Mouse (Mus musculus): ENCODE data around the gene Arid1b. TPM values are rescaled to one million over a fixed set of nuclear protein-coding genes. Genes with fewer than 3 reads are reported as not detected.

Arid1b gene
- total and polyA plus RNA-seq, 3 experiments = 6.1 to 12.4 (median 9.7) TPM

- Histone ChIP-seq H3K27me3 (replicated peaks) (no peaks in the 10 kb centered on the region), H3K27ac (ENCODE audit: insufficient read depth, low read depth) (no peak overlapping the region), H3K4me3 (replicated peaks in 1 of 3; ENCODE audit: low read depth in 2 of 3, low read length in 2 of 3, poor library complexity in 1 of 3) (no peak overlapping the region), H3K9me3 (replicated peaks; ENCODE audit: low read length) (no peaks in the 10 kb centered on the region), H3K4me1 (ENCODE audit: control insufficient read depth in 1 of 2, insufficient read depth in 2 of 2) (peaks cover 17 to 80% of the 10 kb centered on the region in 2 experiments), H3K9ac (ENCODE audit: insufficient read depth, low read depth) (no peak overlapping the region), H3K36me3 (replicated peaks in 1 of 2; ENCODE audit: control insufficient read depth in 1 of 2, insufficient read depth in 1 of 2, low read length in 1 of 2) (peaks cover 0 to 21% of the 10 kb centered on the region in 2 experiments), H3K79me2 (replicated peaks; ENCODE audit: control insufficient read depth, extremely low read depth, insufficient read depth, poor library complexity, severe bottlenecking) (no peaks in the 10 kb centered on the region), H3K4me2 (ENCODE audit: insufficient read depth, low read depth, poor library complexity, severe bottlenecking) (peak overlapping the region; percentile 30; the same call in 1 of the 2 replicates)
- dilution Hi-C loops (cut with MboI; ENCODE audit: extremely low pct_ligation_motif_present, extremely low pct_unique_long_range_greater_than_20kb, low sequenced_read_pairs) (no loop called here), in situ Hi-C loops (cut with MboI; ENCODE audit: low pct_ligation_motif_present, low pct_unique_long_range_greater_than_20kb, low sequenced_read_pairs) (no loop called here)
- TF ChIP-seq ZNF384 (IDR thresholded peaks at IDR 0.05; ENCODE audit: low read depth, low read length) (no peak), NELFE (IDR thresholded peaks at IDR 0.05; ENCODE audit: low read depth, low read length) (no peak), PAX5 (IDR thresholded peaks at IDR 0.05; ENCODE audit: low read length) (no peak), JUN (IDR thresholded peaks at IDR 0.05; ENCODE audit: insufficient read depth, low read depth, low read length) (no peak), ZC3H11A (IDR thresholded peaks at IDR 0.05; ENCODE audit: low read depth, low read length) (no peak), USF1 (IDR thresholded peaks at IDR 0.05; ENCODE audit: low read depth, low read length) (no peak), TBP (conservative IDR thresholded peaks at IDR 0.05; ENCODE audit: low read depth, low read length) (no peak), MAX (IDR thresholded peaks at IDR 0.05; ENCODE audit: low read length) (0 out of 2 replicates have a peak, but pooled peaks have one; percentile 24)
- DNase-seq (ENCODE audit: extremely low read depth) = no peak
Measured at GRCm38 (mm10) chr17:5134271-5134670, 140.1 kb downstream of the Arid1b start.

DNA sequence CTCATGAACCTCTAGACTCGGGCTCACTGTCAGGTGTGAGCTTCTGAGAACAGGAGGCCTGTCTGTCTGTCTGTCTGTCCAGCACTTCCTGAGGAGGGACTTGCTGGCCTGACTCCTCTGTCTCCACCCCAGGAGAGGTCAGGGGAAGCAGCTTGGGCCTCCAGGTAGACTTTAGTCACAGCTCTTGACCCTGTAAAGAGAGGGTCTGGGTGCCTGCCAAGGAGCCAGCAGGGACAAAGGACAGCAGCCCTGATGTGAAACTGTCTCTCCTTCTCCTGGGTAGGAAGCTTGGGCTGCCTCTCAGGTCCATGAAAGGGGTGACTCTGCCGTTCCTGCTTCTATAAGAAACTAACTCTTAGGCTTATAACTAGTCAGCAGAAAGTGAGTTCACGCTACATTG is 143.8 kb downstream of the Arid1b start:
- Histone ChIP-seq H3K9ac (ENCODE audit: insufficient read depth, low read depth) (no peak overlapping the region), H3K4me3 (replicated peaks in 1 of 3; ENCODE audit: low read depth in 2 of 3, low read length in 2 of 3, poor library complexity in 1 of 3) (no peak overlapping the region), H3K4me1 (ENCODE audit: control insufficient read depth in 1 of 2, insufficient read depth in 2 of 2) (peaks cover 10 to 79% of the 10 kb centered on the region in 2 experiments), H3K4me2 (ENCODE audit: insufficient read depth, low read depth, poor library complexity, severe bottlenecking) (no peak overlapping the region), H3K79me2 (replicated peaks; ENCODE audit: control insufficient read depth, extremely low read depth, insufficient read depth, poor library complexity, severe bottlenecking) (no peaks in the 10 kb centered on the region), H3K9me3 (replicated peaks; ENCODE audit: low read length) (no peaks in the 10 kb centered on the region), H3K36me3 (replicated peaks in 1 of 2; ENCODE audit: control insufficient read depth in 1 of 2, insufficient read depth in 1 of 2, low read length in 1 of 2) (peaks cover 0 to 14% of the 10 kb centered on the region in 2 experiments), H3K27ac (ENCODE audit: insufficient read depth, low read depth) (peak overlapping the region; percentile 55), H3K27me3 (replicated peaks) (no peaks in the 10 kb centered on the region)
- in situ Hi-C loops (cut with MboI; ENCODE audit: low pct_ligation_motif_present, low pct_unique_long_range_greater_than_20kb, low sequenced_read_pairs) = no loop called here
- dilution Hi-C loops (cut with MboI; ENCODE audit: extremely low pct_ligation_motif_present, extremely low pct_unique_long_range_greater_than_20kb, low sequenced_read_pairs) = no loop called here
- no peak for TF ChIP-seq CTCF (conservative IDR thresholded peaks at IDR 0.05 in 1 of 2, IDR thresholded peaks at IDR 0.05 in 1 of 2; ENCODE audit: low read depth in 2 of 2, low read length in 2 of 2)
- TF ChIP-seq MAZ (IDR thresholded peaks at IDR 0.05; ENCODE audit: low read depth, low read length) = no peak
- TF ChIP-seq MXI1 (IDR thresholded peaks at IDR 0.05; ENCODE audit: low read depth, low read length) = no peak
- no peak for TF ChIP-seq USF2 (conservative IDR thresholded peaks at IDR 0.05; ENCODE audit: low read depth, low read length)
- TF ChIP-seq NRF1 (IDR thresholded peaks at IDR 0.05; ENCODE audit: low read depth, low read length) = no peak
- no peak for TF ChIP-seq TCF12 (IDR thresholded peaks at IDR 0.05; ENCODE audit: low read depth, low read length)
- no peak for DNase-seq (ENCODE audit: extremely low read depth)

All from CH12.LX (cell line).